Mouse (Mus musculus) frontal cortex, adult (tissue): ENCODE results near the gene Slc16a4.
"Not testable (repeated sequence)": the region's sequence is repeated elsewhere in the genome, so short reads cannot be mapped to it uniquely, and the experiment has no call there.

ENCODE experiments used
- ATAC-seq: cut with Nextera tagmentation; 2 replicates; pipeline ENCODE4 v1.9.2; 2017; ENCODE audit warnings: mild to moderate bottlenecking, moderate library complexity, mixed read lengths; ENCODE audit not compliant: low TSS enrichment

The Slc16a4 gene

GRCm38 (mm10) chr3:107295672-107296360 lies 4.8 kb downstream of the Slc16a4 start:
- ATAC-seq = no peak

- not testable (repeated sequence) for ATAC-seq
These were observed 5.9 kb downstream of the Slc16a4 start for GRCm38 (mm10) chr3:107296917-107297316.

GRCm38 (mm10) chr3:107317338-107317737 lies 26.3 kb downstream of the Slc16a4 start:
- ATAC-seq = no peak

- no peak for ATAC-seq
These were observed 30.1 kb downstream of the Slc16a4 start for GRCm38 (mm10) chr3:107321141-107321540.

- ATAC-seq = no peak
These were observed 30.7 kb downstream of the Slc16a4 start for GRCm38 (mm10) chr3:107321776-107322175.

GRCm38 (mm10) chr3:107326442-107326841 lies 35.4 kb downstream of the Slc16a4 start:
- no peak for ATAC-seq

GRCm38 (mm10) chr3:107330503-107331424 lies 39.7 kb downstream of the Slc16a4 start:
- ATAC-seq = no peak

GRCm38 (mm10) chr3:107331746-107332126 lies 40.7 kb downstream of the Slc16a4 start:
- no peak for ATAC-seq

- peak; percentile 15; the same call in 1 of the 2 replicates for ATAC-seq
These were observed 41.3 kb downstream of the Slc16a4 start for GRCm38 (mm10) chr3:107332127-107332959.

- ATAC-seq = peak; percentile 89
These were observed 41.9 kb downstream of the Slc16a4 start for GRCm38 (mm10) chr3:107332960-107333380.

- ATAC-seq = peak; percentile 80
These were observed 42.6 kb downstream of the Slc16a4 start, which contains the start of gene Rbm15 for GRCm38 (mm10) chr3:107333381-107334201. Gene Rbm15 (minus strand): TSS chr3:107333673.

GRCm38 (mm10) chr3:107334202-107334934 lies 43.3 kb downstream of the Slc16a4 start:
- no peak for ATAC-seq

- no peak for ATAC-seq
These were observed 52.9 kb downstream of the Slc16a4 start for GRCm38 (mm10) chr3:107343971-107344370.

GRCm38 (mm10) chr3:107345033-107345725 lies 54.1 kb downstream of the Slc16a4 start:
- ATAC-seq = no peak

GRCm38 (mm10) chr3:107349006-107349405 lies 58.0 kb downstream of the Slc16a4 start:
- ATAC-seq = peak; percentile 31; the same call in 1 of the 2 replicates

- no peak for ATAC-seq
These were observed 60.7 kb downstream of the Slc16a4 start for GRCm38 (mm10) chr3:107351706-107352105.

- no peak for ATAC-seq
These were observed 64.7 kb downstream of the Slc16a4 start for GRCm38 (mm10) chr3:107355618-107356260.

- peak; percentile 92 for ATAC-seq
These were observed 66.0 kb downstream of the Slc16a4 start for GRCm38 (mm10) chr3:107356964-107357441.

GRCm38 (mm10) chr3:107357700-107358234 lies 66.7 kb downstream of the Slc16a4 start:
- no peak for ATAC-seq
